Mouse (Mus musculus): Measurements from ENCODE around the gene Sept1.

- no peak for TF ChIP-seq HCFC1 (IDR thresholded peaks at IDR 0.05; ENCODE audit: low read depth, low read length)
- TF ChIP-seq RCOR1 (IDR thresholded peaks at IDR 0.05; ENCODE audit: low read depth, low read length) = no peak
- TF ChIP-seq USF2 (IDR thresholded peaks at IDR 0.05; ENCODE audit: borderline replicate concordance in 1 of 2, insufficient read depth in 1 of 2, low read depth in 1 of 2, low read length in 2 of 2) = no peak
- TF ChIP-seq TCF12 (IDR thresholded peaks at IDR 0.05; ENCODE audit: low read depth, low read length) = no peak
Observed at GRCm38 (mm10) chr7:127212432-127213250, 20.3 kb downstream of the Sept1 start.

Measured in MEL (cell line).